Mouse (Mus musculus) lung, postnatal 36 days (tissue): Measurements from ENCODE around the gene Pla2g2e.
"Not testable (repeated sequence)": the region's sequence is repeated elsewhere in the genome, so short reads cannot be mapped to it uniquely, and the experiment has no call there.

Source experiments
- DNase-seq: peaks from one replicate; pipeline ENCODE4 v3.0.0; 2022; ENCODE audit warnings: mixed read lengths

The Pla2g2e gene

DNA sequence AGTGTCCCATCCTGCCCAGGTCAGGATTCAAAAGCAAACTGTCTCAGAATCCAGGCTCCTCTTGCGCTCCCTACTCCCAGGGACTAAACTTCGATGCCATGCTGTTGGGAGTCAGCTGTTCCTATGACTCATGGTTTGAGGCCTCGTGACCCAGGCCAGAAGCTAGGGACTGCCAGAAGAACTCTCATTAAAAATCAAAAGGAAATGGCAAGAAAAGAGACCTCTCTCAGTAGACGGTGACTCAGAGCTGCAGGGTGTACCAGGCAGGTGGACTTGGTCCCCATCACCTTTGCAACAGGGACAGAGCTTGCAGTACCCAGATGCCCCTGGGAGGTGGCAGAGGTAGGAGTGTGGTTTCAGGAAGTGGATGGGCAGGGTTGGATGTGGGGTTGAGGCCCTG lies at the start of gene Pla2g2e:
TSS of gene Pla2g2e (plus strand) at position 212 of the 400 bp plus-strand sequence.
- DNase-seq, result peak; percentile 26

DNA sequence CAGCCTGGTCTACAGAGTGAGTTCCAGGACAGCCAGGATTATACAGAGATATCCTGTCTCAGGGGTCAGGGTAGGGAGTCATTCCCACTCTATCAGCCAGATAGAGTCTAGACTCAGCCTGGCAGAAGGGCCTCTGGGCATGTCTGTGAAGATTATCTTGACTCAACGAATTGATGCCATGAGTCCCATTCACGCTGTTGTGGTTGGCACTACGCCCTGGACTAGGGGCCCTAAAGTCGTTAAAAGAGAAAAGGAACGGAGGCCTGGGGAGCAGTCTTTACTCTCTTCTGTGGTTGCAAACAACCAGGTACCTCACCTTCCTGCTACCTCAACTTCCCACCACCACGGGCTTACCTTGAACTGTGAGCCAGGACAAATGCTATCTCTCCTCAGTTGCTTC lies 37.9 kb upstream of the Pla2g2e start:
- no peak for DNase-seq

DNA sequence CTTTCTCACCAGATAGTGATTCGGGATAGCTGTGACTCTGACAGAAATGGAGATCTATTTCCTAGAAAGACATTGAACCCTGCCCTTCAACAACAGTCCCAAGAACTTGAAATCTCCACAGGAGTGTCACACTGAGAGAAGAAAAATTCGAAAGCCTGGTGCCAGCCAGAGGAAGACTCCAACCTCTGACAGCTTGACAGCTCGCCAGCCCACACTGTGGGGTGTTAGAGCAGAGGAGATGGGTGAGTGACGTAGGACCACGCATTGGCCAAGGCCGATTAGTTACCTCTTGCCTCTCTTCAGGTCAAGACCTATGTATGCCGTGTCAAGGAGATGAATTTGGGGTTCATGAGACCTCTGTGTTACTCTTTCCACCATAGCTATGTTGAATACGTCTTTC lies 37.0 kb upstream of the Pla2g2e start:
- no peak for DNase-seq

DNA sequence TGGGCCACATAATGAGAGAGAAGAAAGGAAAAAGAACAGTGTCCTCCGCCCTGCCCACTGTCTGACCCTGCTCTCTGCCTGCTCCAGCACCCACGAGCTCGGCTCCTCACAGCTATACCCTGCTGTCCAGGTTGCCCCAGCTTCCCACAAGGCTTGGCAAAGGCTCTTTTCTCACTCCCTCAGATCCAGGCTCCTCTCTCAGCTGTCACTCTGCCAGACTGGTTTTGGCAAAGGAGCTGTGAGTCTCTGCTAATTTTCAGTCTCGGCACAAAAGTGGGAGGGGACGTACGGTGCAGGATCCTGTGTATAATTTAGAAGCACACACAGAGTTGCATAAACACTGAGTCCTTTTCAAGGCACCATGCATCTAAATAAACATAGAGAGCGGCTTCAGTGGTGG lies 36.4 kb upstream of the Pla2g2e start:
- no peak for DNase-seq

DNA sequence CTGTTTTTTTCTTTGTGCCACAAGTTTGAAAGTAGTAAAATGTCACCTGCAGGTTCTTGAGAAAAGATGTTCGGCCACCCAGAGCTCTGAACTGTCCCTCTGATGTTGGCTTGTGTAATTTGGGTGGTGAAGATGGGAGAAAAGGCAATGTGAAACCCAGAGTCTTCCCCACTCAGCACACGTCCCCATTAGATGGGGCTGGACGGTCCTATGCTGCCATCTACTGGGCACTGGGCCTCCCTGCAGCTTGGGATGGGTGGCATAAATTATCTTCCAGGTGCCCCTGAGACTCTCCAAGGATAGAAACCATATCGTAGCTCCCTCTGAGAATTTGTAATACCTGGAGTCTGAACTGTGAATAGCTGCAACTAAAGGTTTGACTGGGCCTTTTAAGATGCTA lies 26.3 kb upstream of the Pla2g2e start:
- DNase-seq, result peak; percentile 73

DNA sequence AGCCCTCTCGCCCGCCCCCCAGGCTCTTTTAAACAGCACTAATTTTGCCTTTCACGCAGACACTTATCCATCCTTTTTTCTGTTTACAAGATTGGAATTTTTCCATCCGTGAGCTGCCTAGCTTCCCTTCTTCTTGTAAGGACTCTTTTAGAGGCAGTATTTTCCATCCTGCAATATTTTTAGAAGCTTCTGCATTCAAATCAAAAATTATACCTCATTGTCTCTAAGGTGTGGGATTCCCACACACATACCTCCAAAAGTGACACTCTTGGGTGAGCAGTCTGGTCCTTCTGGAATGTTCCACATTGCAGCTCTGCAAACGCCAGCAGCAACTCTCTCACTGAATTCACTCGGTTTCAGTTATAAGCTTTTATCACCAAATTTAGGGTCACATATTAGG lies 24.8 kb upstream of the Pla2g2e start:
- no peak for DNase-seq

DNA sequence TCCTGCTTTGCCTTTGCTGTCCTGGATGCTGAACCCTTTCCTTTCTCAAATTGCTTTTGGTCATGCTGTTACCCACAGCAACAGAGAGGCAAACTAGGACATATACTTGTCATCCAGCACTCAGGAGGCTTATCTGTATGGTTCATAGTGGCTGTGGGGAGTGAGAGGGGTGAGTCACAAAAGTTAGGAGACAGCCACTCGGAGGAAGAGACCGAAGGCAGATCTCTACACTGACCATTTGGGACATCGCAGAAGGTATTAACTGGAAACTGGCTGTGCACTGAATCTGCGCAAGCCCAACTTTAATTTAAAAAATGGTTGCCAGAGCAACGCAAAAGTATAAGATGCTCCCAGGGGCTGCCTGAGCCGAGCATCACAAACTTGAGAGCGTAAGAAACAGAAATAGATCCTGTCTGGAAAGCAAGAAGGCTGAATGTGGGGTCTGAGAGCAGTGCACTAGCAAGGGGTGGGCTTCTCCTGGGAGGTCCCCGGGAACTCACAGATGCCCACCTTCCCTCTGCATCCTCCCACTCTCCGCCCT lies 22.6 kb upstream of the Pla2g2e start:
- DNase-seq, result no peak

DNA sequence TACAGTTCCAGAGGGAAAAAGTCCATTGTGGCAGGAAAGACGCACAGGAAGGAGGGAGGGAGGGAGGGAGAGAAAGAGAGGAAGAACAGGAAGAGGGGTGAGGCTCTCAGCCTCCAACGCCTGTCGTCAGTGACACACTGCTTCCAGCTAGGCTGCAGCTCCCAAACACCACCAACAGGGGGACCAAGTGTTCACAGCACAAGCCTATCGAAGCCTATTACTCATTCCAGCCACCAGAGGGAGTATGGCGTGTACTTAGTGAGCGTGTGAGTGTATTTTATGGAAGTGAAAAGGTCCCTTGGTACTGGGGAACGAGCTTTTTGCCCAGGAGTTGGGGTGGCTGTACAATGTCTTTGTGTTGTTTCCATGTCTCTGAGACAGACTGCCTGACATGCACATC lies 21.3 kb upstream of the Pla2g2e start:
- DNase-seq, result peak; percentile 82

DNA sequence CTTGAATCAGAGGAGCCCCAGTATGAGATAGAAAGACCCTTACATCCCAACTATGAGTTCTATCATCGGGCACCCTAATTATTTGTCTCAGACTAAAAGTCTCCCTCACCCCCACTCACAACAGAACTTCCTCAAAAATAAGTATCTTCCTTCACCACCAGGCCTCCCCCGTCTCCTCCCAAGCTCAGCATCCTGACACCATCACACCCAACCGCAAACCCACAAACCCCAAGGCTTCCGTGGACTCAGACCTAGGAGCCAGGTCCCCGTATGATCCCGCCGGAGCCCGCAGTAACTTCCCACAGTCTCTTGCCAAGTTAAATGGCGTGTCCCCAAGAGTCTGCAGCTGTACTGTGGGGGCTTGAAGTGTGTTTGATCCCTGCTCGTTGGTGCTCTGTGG lies 20.2 kb upstream of the Pla2g2e start:
- DNase-seq, result no peak

DNA sequence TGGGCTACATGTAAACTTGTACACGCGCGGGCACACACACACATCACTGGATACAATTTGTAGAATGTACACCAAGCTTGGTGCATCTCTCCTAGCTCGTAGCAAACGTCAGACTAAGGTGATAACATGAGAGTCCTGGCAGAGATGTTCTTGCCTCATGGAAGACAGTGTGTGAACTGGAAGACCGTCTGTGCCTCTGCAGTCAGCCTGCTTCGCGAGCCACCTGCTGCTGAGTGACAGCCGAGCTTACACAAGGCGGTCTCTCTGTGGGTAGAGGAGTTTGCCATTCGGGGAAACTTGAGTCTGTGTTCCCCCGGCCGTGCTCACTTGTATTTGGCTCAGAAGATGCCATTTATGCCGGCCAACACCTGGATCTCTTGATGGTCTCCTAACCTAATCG lies 19.3 kb upstream of the Pla2g2e start:
- no peak for DNase-seq

DNA sequence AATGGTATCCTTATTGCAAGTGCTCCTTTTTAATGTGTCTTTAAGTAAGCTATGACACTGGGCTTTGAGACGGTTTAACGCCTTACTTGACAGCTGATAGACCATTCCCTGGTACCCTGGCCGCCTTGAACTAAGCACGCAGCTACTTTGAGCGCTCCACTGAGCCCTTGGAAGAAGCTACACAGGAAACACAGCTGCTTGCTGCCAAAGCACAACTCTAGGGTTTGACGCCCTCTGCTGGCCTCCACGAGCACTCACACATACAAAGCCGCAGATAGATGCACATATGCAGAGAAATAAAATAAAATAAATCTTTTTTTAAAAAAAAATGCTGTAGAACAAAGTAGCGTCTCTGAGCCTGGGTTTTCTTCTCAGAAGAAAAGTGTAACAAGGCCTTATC lies 18.5 kb upstream of the Pla2g2e start:
- DNase-seq, result no peak

DNA sequence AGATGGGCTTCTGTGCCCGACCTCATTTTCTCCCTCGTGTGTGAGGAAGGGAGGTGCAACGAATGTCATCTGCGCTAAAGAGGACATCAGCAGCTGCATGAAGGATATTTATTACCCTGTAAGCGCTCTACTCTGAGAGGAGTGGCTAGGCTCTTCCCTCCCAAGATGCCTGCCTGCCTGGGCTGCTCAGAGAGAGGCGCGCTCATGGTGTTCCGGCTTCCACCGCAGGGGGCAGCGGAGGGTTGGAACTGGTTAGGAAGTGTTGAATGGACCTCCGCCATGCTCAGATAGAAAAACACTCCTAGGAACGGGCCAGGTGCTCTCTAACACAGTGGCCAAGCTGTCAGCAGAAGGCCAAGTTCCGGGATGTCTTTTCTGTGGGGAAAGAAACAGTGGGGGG lies 18.0 kb upstream of the Pla2g2e start:
- DNase-seq, result peak; percentile 82

DNA sequence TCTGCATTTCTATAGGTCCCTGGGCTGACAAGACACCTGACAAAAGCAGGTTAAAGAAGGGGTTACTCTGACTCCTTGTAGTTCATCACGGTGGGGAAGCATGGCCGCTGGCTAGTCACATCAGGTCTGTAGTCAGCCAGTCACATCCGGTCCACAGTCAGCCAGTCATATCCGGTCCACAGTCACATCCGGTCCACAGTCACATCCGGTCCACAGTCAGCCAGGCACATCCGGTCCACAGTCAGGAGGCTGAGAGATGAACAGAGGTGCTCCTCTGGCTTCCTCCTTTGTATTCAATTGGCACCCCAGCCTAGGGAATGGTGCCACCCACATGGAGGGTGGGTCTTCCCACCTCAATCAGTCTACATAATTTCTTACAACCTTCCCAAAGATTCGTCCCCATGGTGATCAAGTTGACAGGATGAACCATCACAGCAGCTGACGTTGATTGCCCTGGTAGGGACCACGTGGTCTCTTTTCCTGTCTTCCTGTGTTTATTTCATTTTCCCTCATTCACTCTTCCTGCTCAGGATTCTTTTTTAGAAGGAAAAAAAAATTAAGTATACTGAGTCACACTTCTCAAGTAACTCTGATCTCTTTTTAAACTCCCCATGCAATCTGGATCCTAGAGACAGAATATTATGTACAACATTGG lies 14.3 kb upstream of the Pla2g2e start, which contains the start of gene Pla2g5:
TSS of gene Pla2g5 (minus strand) at position 139 of the 655 bp plus-strand sequence.
- no peak for DNase-seq

DNA sequence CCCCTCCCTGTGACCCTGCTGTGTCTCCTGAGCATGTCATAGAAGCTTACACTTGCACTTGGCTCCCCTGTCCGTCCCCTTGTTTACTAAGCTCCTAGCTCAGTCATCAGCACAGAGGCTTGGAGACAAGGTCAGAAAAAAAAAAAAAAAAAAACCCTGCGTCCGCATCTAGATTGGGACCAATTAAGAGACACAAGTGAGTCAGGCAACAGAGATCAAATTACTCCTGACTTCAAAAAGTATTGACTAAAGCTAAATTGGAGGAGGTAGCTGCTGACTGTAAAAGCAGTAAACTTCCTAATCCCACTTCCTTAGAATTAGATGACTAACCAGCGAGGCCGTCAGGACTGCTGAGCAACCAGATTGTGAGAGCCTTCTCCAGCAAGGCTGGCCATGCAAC lies 12.7 kb upstream of the Pla2g2e start:
- DNase-seq, result no peak

DNA sequence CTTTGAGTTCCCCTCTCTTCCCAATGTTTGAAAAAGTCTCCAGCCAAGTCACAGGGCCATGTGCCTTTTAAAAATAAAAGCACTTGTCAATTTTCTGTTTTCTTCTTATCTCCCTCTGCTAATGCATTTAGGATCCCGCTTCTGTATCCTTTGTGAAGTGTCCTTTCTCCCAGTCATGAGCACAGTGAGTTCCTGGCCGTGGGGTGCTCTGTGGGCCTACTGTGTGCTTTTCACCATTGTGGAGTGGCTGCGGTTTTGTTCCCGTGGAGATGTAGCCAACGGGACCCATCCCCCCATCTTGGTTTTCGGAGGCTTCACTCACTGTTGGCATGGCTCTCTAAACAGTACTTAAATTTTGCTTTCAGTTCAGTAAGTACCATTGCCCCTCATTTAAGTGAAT lies 11.8 kb upstream of the Pla2g2e start:
- DNase-seq, result no peak

DNA sequence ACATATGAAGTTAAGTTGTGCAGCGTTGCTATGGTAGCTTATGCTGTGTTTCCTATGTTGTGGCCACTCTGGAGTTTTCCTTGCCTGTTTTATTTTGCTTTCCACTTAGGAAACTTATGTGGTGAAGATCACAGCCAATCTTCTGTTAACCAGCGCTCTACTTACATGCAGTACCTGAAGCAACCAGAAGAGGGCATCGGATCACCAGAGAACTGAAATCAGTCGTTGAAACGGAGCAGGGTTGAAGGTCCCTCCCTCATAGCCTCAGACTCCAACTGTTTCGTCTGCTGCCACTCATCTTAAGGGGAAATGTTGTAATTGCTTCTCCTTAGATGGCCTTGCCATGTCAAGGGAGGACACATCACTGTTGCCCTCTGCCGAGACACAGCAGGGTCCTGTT lies 11.3 kb upstream of the Pla2g2e start:
- DNase-seq, result peak; percentile 93

DNA sequence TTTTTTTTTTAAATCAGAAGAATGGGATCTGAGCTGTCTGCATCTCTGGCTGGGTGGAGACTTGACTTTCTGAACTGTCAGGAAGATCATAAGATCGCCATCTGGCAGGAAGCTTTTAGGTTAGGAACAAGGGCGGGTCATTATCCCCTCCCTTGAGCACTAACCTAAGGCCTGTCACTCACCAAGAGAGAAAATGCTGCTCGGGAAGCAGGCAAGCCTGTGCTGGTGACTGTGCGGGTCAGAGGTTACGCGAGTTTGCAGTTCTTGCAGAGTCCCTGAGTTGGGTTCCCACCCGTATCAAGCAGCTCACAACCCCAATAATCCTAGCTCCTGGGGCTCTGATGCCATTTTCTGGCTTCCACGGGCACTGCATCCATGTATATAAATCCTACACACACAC lies 9.1 kb upstream of the Pla2g2e start:
- DNase-seq, result no peak

DNA sequence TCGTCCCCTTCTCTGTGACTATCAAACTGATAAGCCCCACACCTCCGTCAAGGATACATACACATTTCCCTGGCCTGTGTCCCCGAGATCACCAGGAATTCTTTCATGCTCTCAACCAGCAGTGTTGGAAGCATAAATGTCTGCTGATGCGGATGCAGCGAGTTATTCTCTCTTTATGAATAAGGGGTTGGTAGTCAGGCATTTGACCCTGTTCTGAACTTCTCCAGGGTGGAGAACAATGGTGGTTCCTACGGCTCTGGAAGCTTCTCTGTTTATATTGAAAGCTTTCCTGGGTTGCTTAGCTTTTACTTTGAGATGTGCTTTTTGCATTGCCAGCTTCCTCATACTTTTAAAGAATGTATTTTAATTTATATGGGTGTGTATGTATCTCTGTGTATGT lies 3.9 kb upstream of the Pla2g2e start, which contains the start of gene Gm13030:
TSS of gene Gm13030 (minus strand) at position 101 of the 400 bp plus-strand sequence.
- DNase-seq, result no peak

DNA sequence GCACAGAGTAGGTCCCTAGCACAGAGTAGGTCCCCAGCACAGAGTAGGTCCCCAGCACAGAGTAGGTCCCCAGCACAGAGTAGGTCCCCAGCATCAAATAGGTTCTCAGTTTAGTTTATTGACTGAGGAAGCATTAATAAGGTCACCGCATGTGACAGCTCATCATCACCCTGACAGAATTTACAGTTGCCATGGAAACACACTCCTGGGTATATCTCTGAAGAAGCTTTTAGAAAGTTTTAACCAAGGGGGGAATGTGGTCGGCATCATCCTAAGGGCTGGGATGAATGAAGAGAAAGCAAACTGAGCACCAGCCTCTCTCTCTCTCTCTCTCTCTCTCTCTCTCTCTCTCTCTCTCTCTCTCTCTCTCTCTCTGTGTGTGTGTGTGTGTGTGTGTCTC lies 2.5 kb upstream of the Pla2g2e start:
- DNase-seq, result not testable (repeated sequence)

DNA sequence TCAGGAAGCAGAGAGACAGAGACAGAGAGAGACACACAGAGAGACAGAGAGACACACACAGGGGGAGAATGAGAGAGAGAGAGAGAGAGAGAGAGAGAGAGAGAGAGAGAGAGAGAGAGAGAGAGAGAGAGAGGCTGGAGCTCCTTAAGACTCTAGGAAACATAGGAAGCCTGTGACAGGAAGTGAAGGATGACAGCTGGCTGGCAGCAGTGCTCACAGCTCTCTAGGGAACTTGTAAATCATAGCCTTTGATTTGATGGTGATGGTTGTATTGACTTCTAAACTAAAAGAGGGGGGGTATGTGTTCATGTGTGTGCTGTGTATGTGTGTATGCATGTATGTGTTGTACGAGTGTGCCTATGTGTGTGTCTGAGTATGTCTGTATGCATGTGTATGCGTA lies 1.8 kb upstream of the Pla2g2e start:
- DNase-seq, result no peak

DNA sequence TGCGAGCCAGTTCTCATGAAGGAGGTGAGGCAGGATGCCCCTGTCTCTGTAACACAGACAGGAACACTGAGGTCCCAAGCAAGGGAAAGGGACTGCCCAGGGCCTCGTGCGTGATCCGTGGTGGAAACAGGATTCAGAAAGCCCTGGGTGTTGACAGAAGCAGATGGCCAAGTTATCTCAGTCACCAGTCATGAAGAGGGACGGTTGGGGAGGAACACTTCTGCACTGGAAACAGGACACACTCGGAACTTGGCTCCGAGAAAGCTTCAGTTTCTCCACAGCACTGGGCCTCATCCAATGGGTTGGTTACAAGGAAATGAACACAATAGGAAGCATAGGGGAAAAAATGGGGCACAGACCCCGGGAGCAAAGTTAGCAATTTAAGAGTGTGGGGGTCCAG lies 1.0 kb downstream of the Pla2g2e start:
- peak; percentile 37 for DNase-seq

DNA sequence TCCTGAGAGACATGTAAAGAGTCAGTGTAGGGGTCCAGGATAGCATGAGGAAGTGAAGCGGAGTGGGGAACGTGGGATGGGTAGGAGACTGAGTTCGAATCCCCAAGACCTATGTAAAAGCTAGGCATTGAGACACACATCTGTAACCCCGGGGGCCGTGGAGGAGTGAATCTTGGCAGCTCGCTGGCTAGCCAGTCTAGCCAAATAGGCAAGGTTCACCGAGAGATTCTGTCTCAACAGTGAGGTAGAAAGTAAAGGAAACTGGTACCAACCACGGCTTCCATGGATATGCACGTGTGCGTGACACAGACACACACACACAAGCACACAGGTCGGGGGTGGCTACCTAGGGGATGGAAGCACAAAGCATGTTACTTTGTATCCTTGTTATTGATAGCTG lies 2.1 kb downstream of the Pla2g2e start:
- no peak for DNase-seq

DNA sequence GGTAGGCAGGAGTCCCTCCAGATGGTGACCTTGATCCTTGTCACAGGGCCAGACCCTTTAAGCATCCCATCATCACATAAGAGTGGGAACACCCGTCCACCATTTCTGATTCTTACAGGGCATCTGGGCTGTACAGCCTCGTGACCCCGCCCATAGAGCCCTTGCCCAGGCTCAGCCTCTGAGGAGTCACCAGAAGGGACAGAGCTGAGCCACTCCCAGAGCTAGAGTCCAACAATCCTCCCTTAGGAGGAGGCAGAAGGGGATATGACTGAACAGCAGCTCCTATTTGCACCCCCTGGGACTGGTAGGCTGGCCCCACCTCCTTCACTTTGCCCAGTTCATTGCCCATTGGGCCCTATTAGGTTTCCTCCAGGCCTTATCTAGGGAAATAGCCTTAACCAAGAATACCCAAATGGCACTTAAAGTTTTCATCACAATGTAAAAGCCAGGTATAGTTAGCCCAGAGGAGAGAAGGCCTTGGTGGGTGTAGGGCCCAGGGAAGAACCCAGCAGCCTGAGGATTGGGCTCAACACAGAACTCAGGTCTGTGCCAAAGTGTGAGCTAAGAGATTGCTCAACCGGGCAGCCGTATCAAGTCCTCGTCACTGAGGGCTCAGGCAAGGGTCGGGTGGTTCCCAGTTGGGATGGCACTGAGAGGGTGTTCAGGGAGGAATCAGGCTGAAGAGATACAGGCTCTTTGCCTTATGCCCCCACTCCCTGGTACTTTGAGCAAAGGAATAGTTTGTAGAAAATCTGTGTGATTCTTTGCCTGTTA lies 3.3 kb downstream of the Pla2g2e start:
- DNase-seq, result peak; percentile 46

DNA sequence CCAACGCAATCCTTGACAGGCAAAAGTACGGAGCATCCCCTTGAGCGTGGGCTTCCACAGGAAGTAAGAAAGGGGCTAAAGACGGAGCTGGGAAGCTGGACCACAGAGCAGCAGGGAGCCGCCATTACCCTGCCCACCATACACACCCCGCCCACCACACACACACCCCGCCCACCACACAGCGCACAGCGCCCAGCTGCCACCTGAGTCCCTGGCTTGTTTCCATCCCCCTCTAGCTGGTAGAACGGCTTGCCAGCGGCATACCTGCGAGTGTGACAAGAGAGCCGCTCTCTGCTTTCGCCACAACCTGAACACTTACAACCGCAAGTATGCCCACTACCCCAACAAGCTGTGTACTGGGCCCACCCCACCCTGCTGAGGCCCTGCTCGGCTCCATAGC lies 4.4 kb downstream of the Pla2g2e start:
- DNase-seq, result peak; percentile 39
